Mouse (Mus musculus) CD4-positive, CD25-positive, alpha-beta regulatory T cell, adult 2 months (primary cell): ENCODE results near the gene Nkx2-1.

ENCODE experiments used
- DNase-seq: peaks from one replicate; pipeline ENCODE4 v3.0.0-alpha.2; 2012; ENCODE audit warnings: low read depth, low spot score

The Nkx2-1 gene

DNA sequence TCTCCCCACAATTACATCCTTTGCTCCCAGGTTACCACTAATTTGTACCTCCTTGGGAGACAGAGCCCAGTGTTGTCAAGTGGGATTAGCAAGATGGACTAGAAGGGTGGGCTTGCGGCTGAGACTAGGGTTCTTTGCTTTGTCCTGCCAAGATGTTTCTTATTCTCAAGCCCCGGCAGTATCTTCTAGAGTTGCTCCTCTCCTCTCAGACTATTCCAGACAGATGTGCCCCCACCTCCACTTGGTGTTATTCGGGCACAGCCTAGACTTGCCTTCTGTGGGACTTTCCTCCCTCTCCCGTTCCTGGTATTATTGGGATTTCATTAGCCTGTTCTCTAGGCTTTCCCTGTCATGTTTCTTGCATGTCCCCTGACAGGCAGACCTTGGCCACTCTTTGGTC, 14.5 kb downstream of the Nkx2-1 start:
- no peak for DNase-seq

DNA sequence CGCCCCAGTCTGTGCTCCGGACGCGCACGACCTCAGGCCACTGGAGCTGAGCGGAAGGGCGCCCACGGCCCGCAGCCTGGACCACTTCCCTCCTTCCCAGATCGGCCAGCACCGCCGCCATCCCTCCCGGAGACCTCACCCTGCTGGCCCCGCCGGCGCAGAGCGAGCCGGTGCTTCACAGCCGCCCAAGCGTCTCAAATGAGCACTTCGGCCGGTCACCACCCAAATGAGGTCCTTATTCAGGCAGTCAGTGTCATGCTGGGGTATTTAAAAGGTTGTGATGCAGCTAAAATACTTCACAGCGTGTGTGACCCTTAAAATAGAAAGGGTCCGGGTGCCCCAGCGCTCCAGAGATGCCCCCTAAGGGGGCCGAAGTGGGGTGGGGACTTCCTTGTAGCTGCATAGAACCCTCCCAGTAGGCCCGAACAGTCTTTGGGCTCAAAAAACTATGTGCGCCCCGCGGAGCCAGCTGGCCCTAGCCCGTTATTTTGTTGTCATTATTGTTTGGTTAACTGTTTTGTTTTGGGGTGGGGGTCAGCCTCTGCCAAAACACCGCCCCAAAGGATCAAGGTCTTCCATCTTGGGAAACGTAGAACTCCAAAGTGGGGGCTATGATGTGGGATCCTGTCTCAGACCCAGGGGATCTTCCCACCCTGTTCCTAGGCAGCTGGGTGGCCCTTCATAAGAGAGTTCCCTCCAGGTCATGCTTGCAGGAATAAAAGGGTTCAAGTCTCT, 15.4 kb downstream of the Nkx2-1 start:
- DNase-seq = no peak

DNA sequence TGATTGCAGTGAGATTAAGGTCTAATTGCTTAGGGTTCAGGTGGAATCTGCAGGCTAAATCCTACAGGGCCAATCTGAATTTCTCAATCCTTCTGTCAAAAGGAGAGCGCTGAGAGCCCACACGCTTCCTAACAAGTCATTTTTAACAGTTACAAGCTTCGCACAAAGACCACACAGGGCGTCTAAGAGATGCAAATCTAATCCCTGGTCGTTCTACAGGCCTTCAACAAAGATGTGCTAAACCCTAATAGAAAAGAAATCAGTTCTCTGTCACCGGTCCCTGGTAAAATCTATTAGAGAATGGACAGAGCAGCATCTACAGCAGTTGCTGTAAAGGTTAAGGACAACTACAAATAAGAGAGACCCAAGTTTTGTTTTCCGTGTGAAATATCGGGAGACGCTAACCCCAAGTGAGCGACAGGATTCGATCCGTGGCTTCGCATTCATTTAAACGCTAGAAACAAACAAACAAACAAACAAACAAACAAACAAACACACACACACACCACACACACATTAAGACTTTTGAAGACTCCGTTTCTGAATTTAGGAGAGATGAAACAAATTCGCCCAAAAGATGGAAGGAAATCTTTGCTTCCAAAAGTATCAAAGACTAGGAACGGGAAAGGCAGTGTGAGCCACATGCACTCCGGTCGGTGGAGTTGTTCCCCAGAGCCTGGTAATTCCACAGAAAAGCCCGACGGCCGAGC, 16.2 kb downstream of the Nkx2-1 start:
- no peak for DNase-seq

DNA sequence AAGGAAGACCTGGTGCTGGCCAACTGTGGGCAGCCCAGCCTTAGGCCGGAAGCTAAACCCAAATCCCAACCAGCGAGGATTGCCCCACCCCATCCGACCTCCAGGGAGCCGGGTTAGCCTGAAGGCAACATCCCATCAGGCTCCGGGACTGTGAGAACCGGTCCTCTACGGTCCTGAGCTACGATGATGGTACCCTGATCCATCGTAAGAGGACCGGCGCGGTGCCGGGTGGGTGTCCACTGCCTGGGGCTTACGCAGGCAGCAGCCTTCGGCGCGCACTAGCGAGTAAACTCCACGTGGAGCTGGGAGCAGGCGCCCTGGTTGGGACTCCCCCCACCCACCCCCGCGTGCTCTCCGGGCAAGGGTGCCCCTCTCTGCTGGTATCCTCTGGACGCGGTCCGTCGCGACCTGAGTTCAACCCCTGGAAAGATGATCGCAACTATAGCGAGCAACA, 16.9 kb downstream of the Nkx2-1 start:
- no peak for DNase-seq

DNA sequence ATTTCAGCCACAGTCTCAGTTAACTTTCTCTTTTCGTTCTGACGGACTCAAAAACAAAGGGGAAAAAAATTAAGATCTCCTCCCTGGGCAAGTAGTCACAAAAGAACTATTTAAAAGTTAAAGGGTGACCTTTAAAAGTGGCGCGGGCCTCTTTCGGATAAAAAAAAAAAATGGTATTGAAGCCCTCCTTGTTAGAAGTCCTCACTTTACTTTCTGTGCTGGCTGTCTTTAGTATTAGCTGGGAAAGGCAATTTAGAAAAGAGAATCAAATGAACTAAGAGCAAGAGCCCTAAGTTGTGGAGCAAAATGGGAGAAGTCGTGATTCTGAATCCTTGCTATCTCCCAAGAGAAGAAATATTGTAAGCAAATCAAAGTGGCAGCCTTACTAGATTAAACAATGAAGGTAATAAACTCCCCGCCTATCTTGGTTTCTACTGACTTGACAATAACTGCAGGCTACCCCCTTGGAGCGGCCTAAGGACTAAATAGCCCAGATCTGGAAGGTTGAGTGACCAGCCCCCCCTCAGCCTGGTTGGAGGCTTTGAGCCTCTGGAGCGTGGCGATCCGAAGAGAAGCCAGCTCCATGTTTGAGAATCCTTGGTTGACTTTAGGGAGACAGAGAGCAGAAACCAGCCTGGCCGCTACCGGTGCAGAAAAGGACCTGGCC, 17.5 kb downstream of the Nkx2-1 start:
- no peak for DNase-seq

DNA sequence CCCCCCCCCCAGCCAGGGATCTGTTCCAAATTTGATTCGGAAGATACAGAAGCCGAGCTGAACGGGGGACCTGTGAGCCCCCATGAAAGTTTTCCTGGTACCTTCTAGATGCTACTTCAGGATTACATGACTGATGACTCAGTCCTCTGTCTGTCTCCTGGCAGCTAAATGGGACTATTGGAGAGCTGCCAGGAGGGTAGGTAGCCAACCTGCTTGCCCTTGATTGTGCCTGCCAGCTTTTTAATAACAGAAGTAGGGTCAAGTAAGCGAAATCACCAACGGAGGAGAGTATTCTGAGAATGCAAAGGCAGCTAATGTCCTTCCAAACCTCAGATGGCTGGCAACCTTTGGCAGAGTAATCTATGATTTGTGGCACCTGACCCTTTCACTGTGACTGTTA, 18.5 kb downstream of the Nkx2-1 start:
- DNase-seq = no peak

DNA sequence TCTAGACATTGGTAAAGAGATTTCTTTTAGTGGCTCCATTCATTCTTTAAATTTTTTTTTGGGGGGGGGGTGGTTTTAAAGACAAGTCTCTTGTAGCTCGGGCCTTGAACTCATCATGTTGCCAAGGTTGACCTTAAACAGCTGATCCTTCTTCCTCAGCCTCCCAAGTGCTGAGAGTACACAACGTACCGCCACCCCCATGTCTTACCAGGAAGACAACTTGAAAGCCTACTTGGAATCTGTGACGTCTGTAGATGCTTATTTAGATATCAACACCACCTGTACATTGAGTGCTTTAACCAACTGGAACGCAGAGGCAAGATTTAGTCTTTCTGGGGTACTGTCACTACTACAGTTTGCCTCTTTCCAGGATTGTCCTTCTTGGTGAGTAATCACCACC, 21.9 kb downstream of the Nkx2-1 start:
- no peak for DNase-seq

DNA sequence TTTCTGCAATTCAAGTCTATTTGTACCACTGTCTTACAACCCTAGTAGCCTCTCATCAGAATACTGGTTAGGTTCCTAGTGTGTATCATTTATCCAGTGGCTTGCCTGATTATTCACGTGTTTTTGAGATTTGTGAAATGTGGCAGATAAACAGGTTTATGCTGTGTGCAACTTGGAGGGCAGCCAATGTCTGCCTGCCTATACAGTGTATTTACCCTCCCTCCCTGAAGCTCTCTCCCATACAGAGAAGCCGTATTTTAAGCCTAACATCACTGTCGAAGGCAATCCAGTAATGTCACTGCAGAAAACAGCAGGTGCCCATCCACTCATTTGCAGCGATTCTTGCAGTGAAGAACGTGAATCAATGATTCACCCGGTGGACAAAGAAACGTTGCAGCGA, 28.3 kb downstream of the Nkx2-1 start:
- no peak for DNase-seq

DNA sequence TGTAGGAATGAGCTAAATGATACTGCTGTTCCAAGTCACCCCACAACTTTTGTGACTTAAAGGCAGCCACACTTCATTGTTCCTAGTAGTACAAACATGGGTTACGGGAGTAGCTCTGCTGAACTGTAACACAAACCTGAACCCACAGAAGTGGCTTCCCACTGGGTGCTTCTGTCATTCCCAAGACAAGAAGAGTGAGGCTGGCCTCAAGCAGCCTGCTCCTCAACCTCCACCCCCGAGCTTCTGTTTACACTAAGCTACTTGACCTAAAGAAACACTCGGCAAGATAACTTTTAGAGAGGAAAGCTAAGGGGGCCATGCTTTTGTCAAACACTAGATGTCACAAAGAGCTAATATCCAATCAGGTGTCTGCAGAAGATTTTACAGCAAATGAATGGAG, 49.7 kb downstream of the Nkx2-1 start:
- DNase-seq = no peak

DNA sequence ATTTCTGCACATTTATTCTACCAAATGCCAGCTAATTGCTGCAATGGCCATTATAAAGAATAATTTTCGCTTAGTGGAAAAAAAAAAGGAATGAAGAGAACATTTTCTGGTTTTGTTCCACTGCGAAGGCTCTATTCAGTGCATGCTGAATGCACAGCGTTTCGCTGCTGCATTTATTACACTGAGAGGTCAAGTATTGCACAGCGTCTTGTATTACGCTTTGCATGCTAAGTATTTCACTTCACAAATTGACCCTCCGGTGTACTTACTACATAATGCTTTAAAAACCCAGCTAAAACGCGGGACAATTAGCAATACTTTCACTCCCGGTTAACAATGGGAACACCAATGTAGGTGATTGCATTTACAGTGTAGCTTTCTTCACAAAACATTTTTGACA, 54.1 kb downstream of the Nkx2-1 start:
- DNase-seq = no peak
